Mouse (Mus musculus): ENCODE results near the gene Gm28710. TPM values are rescaled to one million over a fixed set of nuclear protein-coding genes. Genes with fewer than 3 reads are reported as not detected.

The Gm28710 gene
- polyA plus RNA-seq (2015; fragmentation: Nextera tagmentation; extraction: Ambion mirVana): not detected in 2 replicates

GRCm38 (mm10) chr5:16791243-16791860 lies at the start of gene Gm28710:
TSS of gene Gm28710 (plus strand) at chr5:16791810.

Other genes with a start within 250 kb of the Gm28710 start
- 0.30 and 0.42 TPM in 2 replicates for gene Hgf, start 238.3 kb upstream of the Gm28710 start, polyA plus RNA-seq (2015; fragmentation: Nextera tagmentation; extraction: Ambion mirVana)

Data from neural tube, postnatal 0 days (tissue).